Mouse (Mus musculus) liver, postnatal 0 days (tissue): ENCODE results near the gene Rsl1.

Experiments
- CTCF ChIP-seq: sonication (generic); IDR thresholded peaks from 2 replicates; pipeline ENCODE4 v1.5.1; 2016; ENCODE audit warnings: antibody characterized with exemption, low read depth
- EP300 ChIP-seq: IDR thresholded peaks from 2 replicates; pipeline ENCODE4 v1.6.1; 2016; ENCODE audit warnings: antibody characterized with exemption, low read depth, mild to moderate bottlenecking

DNA sequence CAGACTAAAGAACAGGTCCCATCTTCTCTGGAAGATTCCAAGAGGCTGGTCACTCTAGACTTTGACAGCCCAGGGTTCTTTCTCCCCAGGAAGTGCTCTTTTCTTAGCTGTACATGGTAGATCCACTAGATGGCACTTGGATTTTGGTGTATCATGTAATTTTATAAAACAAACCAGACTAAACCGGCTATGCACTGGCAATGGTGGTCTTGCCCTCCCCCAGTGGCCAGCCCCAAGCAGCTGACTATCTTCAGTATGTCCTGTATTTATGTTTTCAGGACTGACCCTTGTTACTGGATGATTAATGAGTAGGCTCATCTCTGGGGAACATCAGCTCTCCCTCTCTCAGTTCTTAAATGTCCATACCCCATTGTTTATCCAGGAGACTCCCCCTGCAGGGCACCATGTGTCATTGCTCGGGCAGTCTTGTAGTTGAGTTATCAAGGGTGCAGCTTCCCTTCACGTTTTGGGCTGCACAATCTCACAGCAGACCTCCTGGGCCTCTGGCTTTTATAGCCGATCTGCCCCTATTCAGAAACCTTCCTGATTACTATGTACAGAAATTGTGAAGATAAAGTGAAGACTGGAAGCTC, 41.1 kb downstream of the Rsl1 start:
- TF ChIP-seq CTCF (no peak), EP300 (no peak)
